Mouse (Mus musculus) right cerebral cortex, postnatal 36 days (tissue): ENCODE measurements at regions not wholly inside any gene's neighbourhood (a gene's known extent, or its start where the extent isn't known, plus 50 kb on each side); places are given as distances from the start of the nearest gene placed in this dataset.
A peak's percentile ranks its signal among the peaks of the same experiment; 100 is the strongest.

ENCODE experiments used
- DNase-seq, 2 experiments: peaks; one replicate each; pipeline ENCODE4 v3.0.0; 2022; ENCODE audit warnings: low spot score in 2 of 2, mixed read lengths in 1 of 2

DNA sequence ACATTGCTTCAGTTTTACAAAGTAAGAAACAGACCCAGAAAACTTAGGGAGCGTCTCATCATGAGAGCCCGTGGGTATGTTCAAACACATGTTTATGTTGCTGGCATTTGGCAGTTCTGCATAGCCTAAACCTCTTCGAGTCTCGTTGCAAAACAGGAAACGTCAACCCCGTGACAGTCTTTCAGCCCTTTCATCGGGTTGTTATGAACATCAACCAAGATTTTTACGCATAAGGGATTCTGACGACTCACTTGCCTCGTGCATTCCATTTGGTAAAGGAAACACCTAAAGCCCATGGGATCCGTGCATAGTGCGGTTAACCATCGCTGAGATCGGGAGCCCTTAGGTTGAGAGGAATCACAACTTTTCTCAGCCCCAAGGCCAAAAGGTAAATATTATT lies 115.7 kb downstream of the Gpam start:
- no peak for DNase-seq

DNA sequence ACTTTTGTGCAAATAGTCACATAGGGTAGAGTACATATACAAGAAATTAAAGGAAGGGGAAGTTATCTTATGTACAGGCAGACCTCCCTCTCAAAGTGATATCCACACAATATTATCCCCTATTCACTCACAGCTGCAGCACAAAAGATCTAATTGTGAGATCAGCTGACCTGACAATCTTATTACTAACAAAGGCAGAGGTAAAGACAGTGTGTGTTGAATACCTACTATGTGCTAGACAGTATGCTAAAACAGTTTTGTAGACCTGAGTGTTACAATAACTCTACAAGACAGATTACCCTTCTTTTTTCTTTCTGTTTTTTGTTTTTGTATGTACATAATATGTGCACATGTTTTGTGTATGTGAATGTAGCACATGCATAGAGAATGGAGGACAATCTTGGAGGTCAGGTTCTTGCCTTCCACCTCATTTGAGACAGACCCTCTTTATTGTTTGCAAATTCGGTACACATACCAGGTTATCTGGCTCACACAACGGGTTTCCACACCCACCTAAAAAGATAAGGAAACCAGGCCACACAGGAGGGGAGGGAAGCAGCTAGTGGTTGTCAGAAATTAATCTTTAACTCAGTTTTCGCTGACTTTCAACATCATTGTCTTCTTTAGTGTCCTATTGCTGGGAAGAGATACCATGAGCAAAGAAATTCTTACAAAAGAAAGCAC lies 118.4 kb downstream of the Gpam start:
- no peak for DNase-seq

DNA sequence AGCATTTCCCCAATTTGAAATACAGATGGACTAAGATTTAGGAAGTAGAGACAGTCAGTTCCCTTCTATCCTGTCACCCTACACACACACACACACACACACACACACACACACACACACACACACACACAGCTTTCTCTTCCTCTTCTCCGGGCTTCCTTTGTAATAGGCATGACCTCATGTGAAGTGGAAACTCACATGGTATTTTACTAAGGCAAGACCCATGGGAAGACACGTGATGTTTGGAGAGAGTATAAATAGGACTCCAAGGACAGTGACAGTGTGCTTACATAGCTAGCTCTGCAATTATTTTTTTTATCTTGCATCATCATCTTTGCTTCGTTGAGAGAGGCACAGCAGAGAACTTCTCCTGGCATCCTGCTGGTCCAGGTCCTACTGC lies 137.1 kb downstream of the Gpam start:
- no peak for DNase-seq

DNA sequence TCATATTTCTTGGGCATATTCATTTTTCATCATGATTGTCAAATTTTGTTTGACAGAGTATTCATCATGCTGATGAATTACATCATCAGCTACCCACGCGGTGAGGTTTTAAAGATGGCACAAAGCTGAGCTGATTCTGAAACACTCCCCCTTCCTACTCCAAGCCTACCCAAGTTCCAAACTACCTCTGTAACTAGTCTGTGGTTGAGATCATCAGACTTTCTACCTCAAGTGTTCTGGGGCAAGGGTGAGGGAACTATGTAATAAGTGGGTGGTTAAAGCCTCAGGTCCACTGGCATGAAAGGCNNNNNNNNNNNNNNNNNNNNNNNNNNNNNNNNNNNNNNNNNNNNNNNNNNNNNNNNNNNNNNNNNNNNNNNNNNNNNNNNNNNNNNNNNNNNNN lies 142.5 kb downstream of the Gpam start:
- no peak for DNase-seq

DNA sequence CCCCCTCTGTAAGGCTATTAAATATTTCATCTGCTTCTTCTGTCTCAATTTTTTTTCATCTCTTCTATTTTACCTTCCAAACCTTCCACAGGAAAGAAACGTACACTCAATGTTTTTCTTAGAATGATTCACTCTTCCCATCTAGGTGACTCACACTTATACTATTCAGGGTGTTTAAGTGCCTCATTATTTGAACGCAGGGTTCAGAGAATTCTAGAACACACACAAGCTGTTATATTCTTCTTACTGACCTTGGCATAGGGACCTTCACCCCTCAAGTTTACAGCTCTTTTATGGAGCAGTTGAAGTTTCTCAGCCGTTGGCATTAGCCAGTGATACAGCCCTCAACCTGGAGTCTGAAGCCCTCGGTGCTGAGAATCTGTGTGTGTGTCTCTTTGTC lies 144.2 kb downstream of the Gpam start:
- no peak for DNase-seq

DNA sequence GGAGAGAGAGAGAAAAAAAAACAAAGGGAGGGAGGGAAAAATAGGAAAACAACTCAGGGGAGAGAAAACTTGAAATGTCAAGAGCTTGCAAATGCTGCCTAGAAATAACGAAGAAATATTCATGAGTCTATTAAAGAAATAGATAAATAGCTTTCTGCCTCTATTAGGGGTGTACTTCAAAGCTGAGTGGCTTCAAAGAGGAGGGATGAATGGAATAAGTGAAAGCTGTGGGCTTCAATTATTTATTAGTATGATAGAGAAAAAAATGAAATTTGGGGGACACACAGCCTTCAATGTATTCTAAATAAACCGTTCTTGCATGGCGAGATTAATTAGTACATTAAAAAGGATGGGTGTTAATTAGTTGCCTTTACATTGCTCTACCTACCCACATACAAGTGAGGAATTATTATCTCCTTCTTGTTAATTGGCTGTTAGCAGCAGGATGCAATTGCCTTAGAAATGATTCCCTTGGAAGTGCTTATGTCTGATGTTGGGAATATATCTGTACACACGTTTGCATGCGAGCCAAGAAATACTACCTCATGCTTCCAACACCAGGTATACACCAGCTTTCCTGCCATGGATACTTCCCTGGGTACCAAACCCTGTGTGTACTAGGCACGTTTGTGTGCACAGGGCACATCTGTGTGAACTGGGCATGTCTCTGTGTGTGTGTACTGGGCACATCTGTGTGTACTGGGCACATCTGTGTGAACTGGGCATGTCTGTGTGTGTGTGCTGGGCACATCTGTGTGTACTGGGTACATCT lies 155.4 kb downstream of the Gpam start:
- DNase-seq = no peak

DNA sequence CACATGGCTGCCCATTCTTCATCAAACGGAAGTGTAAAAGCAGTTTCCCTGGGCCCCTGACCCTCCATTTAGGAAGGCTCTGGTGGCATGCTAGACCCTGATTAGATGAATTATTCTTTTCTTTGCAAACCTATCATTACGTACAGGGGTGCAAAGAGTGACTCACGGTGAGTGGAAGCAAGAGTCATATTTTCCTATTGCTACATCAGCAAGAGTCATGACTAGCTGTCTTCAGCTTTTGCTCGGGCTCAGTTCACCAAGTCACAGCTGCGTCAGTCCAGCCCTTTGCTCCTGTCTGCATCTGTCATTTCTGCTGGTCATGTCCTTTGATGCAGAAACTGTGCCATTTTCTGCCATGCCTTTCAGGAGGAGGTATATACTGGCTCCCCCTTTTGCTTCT lies 168.7 kb downstream of the Gpam start:
- DNase-seq = no peak

DNA sequence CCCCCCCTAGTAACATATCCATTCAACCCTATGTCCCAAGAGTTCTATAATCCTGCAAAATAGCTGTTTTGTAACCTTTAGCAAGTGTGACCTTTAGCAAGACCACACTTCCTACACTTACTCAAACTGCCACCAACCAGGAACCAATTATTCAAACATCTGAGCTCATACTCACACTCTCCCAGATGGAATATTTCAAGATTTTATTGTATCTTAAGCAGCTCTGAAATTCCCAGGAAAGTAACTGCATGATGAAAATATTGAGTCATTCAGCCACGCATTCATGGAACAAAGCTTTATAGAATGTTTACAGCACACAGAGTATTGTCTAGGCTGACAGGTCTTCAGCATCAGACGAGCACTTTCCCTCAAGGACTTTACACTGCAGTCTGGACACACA lies 171.9 kb downstream of the Gpam start:
- DNase-seq = no peak

DNA sequence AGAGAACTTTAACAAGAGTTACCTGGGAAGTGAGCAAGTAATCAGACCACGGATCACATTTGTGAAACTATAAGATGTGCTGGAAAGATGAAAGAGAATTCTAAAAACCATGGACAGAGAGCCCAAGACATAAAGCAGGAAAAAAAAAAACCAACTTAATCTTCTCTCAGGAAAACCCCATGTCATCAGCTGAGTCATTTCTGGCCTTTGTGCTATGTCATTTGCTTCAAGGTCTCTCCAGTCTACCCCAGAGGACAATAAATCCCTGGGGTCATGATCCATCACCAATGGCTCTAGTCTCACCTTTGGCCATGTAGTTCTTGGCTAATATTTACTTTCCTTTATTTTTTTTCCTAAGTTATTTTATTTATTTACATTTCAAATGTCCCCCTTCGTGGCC lies 174.5 kb downstream of the Gpam start:
- no peak for DNase-seq

DNA sequence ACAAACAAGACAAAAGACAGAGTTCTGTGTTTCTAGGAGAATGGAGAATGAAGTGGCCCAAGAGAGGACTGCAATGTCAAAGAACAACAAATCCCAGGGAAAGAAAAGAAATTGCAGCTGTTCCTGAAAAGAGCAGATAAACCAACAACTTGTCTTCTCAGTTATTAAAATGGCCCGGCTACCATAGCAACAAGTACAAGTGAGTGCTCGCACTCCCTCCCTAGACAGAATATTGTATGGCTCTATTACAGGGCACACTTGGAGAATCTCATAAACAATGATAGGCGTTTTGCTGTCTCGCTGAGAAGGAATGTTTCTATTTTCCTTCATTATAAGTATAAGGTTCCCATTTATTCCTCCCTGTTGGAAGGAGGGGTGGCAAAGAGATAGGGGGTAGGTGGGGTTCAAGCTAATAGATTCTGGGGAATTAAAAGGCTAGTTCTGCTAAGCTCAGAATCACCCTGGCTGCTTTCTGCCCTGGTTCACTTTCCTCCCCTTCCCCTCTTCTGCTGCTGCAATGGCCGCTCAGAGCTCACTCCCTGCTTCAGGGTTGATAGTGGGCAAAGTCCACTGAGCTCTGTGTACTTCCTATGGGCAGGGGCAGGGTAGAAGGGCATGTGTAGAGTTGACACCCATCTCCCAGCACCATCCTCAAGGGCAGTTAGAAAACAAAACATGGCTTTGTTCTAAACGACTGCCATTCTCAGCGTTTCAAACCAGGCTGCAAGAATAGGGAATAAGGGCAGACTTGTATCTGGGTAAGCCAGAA lies 178.5 kb downstream of the Gpam start:
- no peak for DNase-seq

DNA sequence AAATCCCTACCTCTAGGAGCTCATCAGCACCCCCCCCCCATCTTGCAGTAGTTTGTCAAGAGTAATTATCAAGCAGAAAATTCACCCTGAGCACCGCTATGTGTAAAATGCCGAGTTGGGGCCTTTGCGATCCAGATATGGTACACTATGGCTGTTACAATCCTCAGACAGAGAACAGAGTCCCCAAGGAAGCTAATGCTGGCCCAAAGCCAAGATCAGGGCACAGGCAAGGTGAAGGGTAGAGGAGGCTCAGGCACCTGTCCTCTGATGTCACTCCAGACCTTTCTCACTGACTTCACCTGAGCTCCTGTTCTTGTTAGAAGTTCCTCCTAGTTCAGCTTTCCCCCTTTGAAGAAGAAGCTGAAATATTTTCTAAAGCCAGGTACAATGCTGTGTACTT lies 179.5 kb downstream of the Gpam start:
- no peak for DNase-seq

DNA sequence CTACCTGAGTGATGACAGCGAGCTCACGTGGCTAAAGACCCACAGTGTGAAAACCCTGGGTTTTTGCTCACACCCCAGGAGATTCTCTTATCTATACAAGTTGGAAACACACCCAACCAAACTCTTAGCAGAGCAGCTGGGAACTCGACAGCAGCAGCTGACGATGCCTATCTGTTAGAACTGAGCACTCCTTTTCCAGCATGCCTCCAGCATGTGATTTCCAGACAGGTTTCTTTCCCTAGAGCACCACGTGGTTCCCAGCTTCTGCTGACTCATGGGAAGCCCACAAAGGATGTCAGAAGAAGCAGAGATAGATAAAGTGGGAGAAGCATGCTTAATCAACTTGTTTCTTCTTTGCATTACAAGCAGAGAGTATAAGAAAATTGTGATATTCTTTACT lies 194.5 kb downstream of the Gpam start:
- no peak for DNase-seq

DNA sequence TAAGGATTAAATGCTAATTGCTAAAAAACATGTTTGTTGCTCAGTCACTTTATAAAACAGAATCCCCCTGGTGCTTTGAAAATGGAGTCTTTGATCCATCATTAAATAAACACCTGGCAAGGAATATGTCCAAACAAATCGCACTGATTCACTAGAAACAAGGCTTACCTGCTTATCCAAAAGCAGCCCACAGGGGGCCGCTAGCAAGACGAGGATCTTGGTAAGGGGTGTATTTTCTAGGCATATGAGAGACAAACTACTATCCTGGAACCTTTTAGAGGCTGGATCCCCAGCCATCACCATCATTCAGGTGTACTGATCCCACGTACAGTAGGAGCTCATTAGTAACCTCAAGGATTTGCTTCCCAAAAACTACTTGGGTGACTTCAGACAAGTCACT lies 201.2 kb downstream of the Gpam start:
- no peak for DNase-seq

DNA sequence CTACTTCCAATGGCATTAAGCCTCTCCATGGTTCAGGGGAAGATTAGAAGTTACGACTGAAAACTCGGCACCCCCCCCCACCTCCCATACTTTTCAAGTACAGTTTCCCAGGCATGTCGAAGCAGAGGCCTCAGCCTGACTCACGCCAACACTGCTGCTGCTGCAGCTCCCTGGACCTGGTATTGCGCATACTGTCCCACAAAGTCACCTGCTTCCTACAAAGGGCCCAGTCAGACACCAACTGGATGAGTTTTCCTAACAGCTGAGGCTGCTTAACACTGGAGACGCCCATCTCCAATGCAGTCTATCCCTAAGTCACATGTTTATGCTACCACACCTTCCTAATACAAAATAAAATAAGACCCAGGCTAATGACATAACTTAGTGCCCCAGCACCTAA lies 207.4 kb downstream of the Gpam start:
- DNase-seq = no peak

DNA sequence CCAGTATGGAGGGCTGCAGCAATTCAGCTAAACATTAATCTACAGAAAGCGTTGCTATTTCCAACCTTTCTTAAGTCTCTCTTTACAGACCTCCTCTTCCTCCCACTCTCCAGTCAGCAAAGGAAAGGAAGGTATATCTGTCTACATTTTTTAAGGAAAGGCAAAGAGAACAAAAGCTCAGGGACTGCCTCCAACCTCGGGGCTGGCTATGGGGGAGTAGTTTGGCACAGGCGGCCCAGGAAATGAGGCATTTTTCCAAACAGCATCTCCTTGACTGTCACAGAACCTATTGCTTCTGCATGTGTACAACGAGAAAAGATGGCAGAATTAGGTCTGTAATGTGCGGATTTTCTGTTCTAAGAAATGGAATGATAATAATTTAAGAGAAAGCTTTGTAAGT lies 233.4 kb downstream of the Gpam start:
- peak; percentile 30 to 50 for DNase-seq

DNA sequence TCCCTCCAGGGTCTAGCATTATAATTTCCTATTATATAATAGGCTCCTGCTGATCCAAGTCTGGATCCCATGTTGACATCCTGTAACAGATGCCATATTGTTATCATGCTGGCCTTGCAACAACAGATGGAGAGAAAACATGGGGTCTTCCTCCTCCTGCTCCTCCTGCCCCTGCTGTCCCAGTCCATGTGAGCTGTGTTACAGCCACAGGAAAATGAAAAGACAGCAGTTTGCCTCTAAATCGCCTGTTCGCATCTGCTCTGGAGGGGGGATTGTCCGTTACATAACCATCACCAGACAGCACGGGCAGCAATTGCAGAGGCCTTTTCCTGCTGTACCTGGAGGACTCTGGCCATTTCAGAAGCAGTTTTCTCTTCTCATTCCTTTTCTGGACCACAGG lies 260.0 kb downstream of the Gpam start:
- no peak for DNase-seq

DNA sequence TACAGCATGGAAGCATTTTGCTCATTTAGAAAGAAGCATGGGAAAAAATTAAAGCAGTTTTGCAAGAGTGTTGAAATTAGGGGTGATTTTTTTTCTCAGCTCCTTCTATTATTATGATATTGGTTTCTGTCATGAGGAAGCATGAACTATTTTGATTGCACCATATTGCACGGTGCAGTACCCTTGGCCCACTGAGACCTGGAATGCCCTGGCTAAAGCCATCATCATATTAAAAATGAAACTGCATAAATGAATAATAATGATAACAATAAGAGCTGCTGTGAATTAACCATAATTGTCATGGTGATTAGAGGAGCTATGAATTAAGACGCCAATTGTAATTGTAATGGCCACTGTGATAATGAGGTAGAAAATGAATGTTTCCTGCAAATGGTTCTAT lies 271.8 kb downstream of the Gpam start:
- no peak for DNase-seq

DNA sequence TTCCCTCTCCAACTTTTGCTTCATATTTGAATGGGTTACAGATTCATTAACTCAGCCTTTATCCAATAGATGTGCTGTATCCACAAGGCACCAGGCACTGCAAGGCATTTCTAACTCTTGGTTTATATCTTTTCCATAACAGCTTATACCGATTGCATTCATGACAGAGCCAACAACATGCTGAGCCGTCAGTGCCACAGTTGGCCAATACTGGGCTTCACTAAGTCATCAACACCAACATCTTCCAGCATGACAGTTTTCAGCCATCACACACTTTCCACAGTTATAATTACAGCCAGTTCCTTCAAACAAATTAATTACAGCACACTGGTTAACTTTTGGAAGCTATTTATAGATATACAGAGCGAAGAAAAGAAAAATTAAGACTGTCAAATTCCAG lies 288.8 kb downstream of the Gpam start:
- DNase-seq = no peak

DNA sequence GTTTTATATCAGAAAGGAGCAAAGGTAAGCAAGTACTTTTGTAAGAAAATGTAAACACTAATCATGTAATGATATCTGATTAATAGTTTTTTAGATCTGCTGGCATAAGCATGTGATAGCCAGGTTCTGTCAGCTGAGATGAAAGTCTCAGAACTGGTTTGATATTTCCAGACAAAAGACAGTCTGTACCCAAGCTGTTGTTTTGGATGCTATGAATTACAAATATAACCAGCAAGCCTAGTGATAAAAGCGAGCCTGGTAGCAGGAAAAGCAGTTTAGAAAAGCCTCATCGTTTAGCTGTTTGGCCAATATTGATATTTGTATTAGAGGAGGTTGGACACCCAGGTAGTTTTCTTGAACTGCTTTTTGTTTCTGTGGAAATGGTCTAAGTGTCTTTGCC lies 290.6 kb downstream of the Gpam start:
- no peak for DNase-seq

DNA sequence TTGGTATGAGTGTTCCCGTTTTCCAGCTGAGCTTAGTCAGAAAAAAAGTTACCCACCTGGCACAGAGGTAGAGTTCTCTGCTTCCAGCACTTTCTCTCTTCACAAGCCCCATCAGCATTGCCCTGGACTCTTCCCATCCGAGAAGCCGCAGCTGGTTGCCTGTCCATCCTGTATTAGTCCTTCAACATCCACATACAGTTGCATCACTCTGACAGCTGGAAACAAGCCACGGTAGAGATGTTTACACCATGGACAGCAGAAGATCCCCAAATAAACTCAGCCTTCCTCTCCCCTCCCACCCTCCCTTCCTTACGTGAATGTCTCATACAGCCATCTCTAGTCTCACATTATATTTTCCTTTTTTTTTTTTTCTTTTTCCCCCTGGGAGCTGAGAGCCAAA lies 304.9 kb downstream of the Gpam start:
- DNase-seq = no peak

DNA sequence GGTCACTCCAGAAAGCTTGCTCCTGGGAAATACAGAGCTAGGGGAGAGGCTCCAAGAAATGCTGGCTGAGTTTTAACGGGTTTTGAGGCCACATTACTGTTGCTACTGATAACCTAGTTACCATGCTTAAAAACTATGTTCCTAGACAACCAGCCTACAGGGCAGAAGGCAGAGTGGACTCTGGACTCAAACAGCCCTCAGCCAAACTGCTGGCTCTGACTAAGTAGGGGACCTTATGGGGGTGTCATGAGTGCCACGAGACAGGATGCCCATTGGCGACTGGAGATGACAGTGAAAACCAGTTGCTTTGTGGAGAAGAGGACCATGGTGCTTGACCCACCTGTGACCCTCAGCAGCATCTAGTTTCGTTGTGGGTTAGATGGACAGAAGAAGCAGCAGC lies 306.5 kb downstream of the Gpam start:
- no peak for DNase-seq

DNA sequence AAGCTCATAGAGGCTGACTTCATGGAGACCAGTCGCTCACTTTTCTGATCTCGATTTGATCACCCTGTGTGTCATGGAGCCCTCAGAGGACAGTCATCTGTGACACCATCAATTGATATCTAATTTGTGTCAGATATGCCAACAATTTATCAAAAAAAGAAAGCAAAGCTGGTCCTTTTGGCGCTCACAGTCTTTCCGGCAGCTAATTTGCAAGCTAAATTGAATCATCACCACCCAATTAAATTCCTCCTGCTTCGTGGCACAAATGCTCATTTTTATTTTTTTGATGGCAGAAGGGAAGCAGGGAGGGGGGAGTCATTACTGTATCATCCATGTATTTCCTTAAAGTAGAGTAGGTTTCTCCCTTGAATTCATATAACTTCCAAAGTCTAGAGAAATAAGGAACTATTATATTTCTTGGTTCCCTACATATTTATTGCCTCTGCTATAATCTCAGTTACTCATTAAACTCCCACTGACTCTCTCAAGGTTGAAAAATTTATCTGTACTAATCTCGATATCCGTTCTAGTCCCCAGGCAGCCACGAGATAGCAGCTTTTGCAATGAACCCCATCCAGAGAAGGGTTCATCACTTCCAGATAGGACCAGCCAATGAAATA lies 325.8 kb downstream of the Gpam start:
- DNase-seq = no peak

DNA sequence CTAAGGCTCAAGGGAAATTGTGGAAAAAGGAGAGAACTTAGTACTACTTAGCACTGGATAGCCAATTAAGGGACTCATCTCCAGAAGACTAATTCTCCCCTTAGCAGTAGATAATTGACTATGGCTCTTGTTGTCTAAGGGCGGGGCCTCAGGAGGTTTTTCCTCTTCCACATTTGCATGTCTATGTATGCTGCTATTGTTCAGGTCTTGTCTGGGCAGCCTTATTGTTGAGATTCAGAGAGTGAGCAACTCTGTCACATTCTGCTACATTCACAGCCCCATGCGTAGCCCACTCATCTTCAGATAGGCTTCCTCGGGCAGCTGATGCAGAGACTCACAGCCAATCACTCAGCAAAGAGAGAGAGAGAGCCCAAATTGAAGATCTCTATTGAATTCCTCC lies 339.9 kb downstream of the Gpam start:
- no peak for DNase-seq
